Mouse (Mus musculus) spleen, embryonic (tissue): ENCODE results near the gene Vmn1r15.

Experiments
- CTCF ChIA-PET: fragments of 350-600 bp; sonication (Branson Sonifier 250); formaldehyde crosslinking; loops from one replicate; lab custom pipeline; 2022; lab: Charles Lee

Vmn1r15 gene

DNA sequence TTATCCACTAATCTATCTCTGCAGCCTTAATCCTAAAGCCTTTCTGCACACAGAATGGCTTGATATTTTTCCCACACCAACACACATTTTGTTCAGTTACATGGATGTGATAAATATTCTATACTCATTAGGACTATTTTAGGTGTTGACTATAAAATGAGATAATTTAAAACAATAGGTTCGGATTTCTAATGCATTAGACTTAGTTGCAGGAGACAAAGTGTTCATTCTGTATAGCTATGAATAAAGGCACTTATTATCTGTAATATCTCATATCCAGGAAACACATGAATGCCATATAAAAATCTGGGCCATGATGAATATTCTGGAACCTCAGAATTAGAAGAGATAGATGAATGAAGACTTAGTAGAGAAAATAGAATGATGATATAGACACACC, at the start of gene Vmn1r15:
Vmn1r15 (plus strand) TSS at position 301 of the 400 bp plus-strand sequence.
- CTCF ChIA-PET, result no interaction called here

DNA sequence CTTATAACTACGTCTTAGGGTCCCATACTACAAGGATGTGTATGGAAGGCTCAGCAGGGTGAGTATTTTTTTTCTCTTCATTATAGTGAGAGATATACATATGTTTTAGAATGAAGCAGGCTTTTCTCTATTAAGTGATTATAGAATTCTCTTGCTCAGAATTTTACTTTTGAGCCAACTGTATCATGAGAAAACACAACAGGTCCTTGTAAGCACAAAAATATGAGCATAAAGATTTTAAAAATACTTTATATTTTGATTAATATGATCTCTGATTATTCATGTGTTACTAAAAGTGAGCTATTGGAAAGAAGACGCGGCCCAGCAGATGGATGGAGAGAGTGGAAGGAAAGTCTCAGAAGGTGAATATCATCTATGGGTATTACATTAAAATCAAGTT, 26.4 kb upstream of the Vmn1r15 start, which contains the start of gene Vmn1r14:
Vmn1r14 (plus strand) TSS at position 301 of the 400 bp plus-strand sequence.
- CTCF ChIA-PET, result no interaction called here

DNA sequence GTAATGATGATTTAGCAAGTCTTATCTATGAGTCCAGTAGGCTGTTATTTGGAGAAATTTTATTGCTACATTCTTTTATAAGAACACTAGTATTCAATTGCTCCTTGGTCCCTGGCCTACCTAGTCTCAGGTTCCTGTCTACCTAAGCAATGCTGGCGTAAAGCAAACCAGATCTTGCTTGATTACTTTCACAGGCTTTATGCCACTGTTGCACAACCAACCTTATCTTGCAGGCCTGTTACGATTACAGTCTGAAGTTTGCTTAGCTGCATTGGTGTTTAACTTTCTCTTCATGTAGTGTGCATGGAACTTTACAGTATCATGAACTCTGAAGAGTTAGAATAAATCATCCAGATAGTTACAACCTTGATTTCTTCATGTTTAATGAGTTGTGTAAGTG, 3.2 kb downstream of the Vmn1r15 start:
- CTCF ChIA-PET, result no interaction called here

DNA sequence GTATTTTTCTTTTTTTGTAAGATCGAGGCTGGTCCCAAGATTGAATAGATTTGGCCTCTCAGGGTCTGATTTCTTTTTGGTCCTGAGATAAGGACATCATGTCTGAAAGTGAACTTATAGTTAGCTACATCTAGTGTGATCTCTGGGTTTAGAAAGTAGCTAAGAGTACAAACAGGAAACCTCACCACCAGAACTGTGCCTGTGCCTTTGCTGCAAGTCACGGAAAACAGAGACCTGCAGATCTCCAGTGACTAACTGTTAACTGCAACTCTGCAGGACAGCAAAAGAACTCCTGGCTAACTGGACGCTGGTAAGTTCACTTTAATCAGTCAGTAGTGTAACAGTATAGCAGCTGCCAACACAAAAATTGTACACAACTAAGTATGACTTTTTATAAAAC, 14.1 kb downstream of the Vmn1r15 start:
- CTCF ChIA-PET, result no interaction called here

DNA sequence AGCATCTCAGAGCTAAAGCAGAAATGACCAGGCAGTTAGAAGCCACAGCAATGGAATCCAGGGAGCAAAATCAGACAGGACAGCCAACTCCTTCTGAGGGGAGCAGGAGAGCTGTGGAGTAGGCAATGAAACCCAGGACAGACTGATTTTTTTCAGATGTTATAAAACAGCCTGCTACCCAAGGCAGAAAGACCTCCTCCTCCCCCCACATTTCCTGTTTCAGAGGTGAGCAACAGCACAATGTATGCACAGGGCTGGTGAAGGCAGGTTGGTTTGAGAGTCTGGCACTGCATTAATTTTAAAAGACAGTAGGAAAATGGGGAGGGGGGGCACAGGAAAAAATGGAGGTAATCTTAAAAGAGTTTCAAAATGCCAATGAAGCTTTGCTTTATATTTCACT, 14.8 kb downstream of the Vmn1r15 start:
- CTCF ChIA-PET, result no interaction called here

DNA sequence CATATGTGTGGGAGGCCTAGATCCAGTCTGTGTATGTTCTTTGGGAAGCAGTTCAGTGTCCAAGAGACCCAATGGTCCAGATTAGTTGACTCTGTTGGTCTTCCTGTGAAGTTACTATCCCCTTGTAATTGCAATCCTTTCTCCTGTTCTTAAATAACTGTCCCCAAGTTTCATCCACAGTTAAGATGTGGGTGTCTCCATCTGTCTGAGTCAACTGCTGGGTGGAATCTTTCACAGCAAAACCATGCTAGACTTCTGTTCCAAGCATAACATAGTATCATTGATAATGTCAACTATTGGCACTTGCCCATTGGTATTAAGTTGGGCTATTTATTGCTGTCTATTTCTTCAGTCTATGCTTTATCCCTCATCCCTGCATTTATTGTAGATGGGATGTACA, 21.2 kb downstream of the Vmn1r15 start:
- CTCF ChIA-PET, result no interaction called here
